Mouse (Mus musculus) midbrain, embryonic 13.5 days (tissue): ENCODE data around the gene Sfta2. TPM values are rescaled to one million over a fixed set of nuclear protein-coding genes. Genes with fewer than 3 reads are reported as not detected.

Source experiments
- ATAC-seq: fragments of 200-750 bp; cut with Nextera tagmentation; 2 replicates; pipeline ENCODE4 v1.8.0; 2017; ENCODE audit warnings: mild to moderate bottlenecking, moderate TSS enrichment, moderate library complexity
- H3K27ac ChIP-seq: fragments of 300-500 bp; sonication (generic); 2 replicates; pipeline ENCODE4 v1.5.1; 2015; ENCODE audit warnings: inconsistent platforms, mild to moderate bottlenecking, moderate library complexity
- H3K27me3 ChIP-seq: fragments of 300-500 bp; sonication (generic); 2 replicates; pipeline ENCODE4 v1.6.1; 2015; ENCODE audit warnings: mild to moderate bottlenecking, inconsistent platforms
- H3K36me3 ChIP-seq: fragments of 300-500 bp; sonication (generic); 2 replicates; pipeline ENCODE4 v1.6.1; 2015; ENCODE audit warnings: mild to moderate bottlenecking, inconsistent platforms
- H3K4me1 ChIP-seq: fragments of 300-500 bp; sonication (generic); replicated peaks from 2 replicates; pipeline ENCODE4 v1.6.1; 2015; ENCODE audit warnings: inconsistent platforms
- H3K4me2 ChIP-seq: fragments of 300-500 bp; sonication (generic); replicated peaks from 2 replicates; pipeline ENCODE4 v1.6.1; 2015; ENCODE audit warnings: moderate library complexity, mild to moderate bottlenecking, inconsistent platforms
- H3K4me3 ChIP-seq: fragments of 300-500 bp; sonication (generic); replicated peaks from 2 replicates; pipeline ENCODE4 v1.5.1; 2015; ENCODE audit warnings: mild to moderate bottlenecking, inconsistent platforms
- H3K9ac ChIP-seq: fragments of 300-500 bp; sonication (generic); replicated peaks from 2 replicates; pipeline ENCODE4 v1.6.1; 2015; ENCODE audit warnings: mild to moderate bottlenecking, inconsistent platforms
- H3K9me3 ChIP-seq: fragments of 300-500 bp; sonication (generic); 2 replicates; pipeline ENCODE4 v1.6.1; 2016; ENCODE audit warnings: mild to moderate bottlenecking, inconsistent platforms
- WGBS: fragments of 180-500 bp; shearing (Covaris S2); methylation state at CpG from one replicate; pipeline ENCODE4 v1.1.7; 2015; 5-methylcytosine and 5-hydroxymethylcytosine counted together
- polyA plus RNA-seq: library from polyadenylated mRNA; unstranded; fragments of >200 nt; fragmentation: Nextera tagmentation; extraction: Ambion mirVana; gene quantifications from 2 replicates; pipeline ENCODE4 v1.2.1, GENCODE M21; 2015

The Sfta2 gene
- polyA plus RNA-seq, 1 experiment from 2014 or later, result not detected

- Histone ChIP-seq H3K36me3 (no peaks in the 10 kb centered on the region), H3K27ac (no peak overlapping the region), H3K9ac (no peak overlapping the region), H3K9me3 (no peaks in the 10 kb centered on the region), H3K27me3 (no peaks in the 10 kb centered on the region), H3K4me2 (no peak overlapping the region), H3K4me3 (no peak overlapping the region), H3K4me1 (no peaks in the 10 kb centered on the region)
- no peak for ATAC-seq
- 95% methylated on average over 3 of the region's 3 CpGs for WGBS
Measured at GRCm38 (mm10) chr17:35597399-35597798, 4.0 kb upstream of the Sfta2 start.

- no peaks in the 10 kb centered on the region for H3K27me3 ChIP-seq
Measured at GRCm38 (mm10) chr17:35601736-35602354, 496 bp downstream of the Sfta2 start.

GRCm38 (mm10) chr17:35617127-35617526, 15.8 kb downstream of the Sfta2 start:
- no peak overlapping the region for H3K9ac ChIP-seq
- H3K9me3 ChIP-seq, result no peaks in the 10 kb centered on the region
- no peak overlapping the region for H3K4me2 ChIP-seq
- no peak overlapping the region for H3K27ac ChIP-seq
- ATAC-seq, result no peak
- 80% methylated on average over 4 of the region's 4 CpGs for WGBS
- no peaks in the 10 kb centered on the region for H3K36me3 ChIP-seq
- H3K4me3 ChIP-seq, result no peak overlapping the region
- no peaks in the 10 kb centered on the region for H3K27me3 ChIP-seq
- H3K4me1 ChIP-seq, result no peaks in the 10 kb centered on the region

More at GRCm38 (mm10) chr17:35601736-35602354, 496 bp downstream of the Sfta2 start:
- no peak overlapping the region for H3K27ac ChIP-seq
- no peaks in the 10 kb centered on the region for H3K4me1 ChIP-seq
- no peak overlapping the region for H3K4me3 ChIP-seq
- no peaks in the 10 kb centered on the region for H3K36me3 ChIP-seq
- WGBS, result 67% methylated on average over 8 of the region's 8 CpGs
- H3K4me2 ChIP-seq, result no peak overlapping the region
- ATAC-seq, result no peak
- no peaks in the 10 kb centered on the region; the same call in 1 of the 2 replicates for H3K9me3 ChIP-seq
- no peak overlapping the region for H3K9ac ChIP-seq

DNA sequence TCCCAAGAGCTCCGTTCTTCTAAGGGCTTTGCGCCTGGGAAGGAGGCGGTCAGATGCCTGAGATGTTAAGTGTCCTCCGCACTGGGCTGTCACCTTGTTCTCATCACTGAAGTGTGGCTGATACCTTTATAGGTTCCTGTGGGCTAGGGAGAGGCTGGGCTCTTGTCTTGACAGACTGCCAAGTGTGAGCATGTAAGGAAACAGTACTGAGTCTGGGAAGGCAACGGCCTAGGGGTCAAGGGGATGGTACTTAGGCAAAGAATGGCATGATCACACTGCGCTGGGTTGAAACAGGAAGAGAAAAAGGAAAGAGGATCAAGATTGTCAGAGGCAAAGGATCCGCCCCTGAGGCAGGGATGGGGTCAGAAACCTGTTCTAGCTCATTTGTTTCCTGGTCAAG, 25.2 kb downstream of the Sfta2 start, which contains the start of gene Gm9573:
Gm9573 (minus strand) TSS at position 101 of the 400 bp plus-strand sequence.
- Histone ChIP-seq H3K27me3 (no peaks in the 10 kb centered on the region), H3K36me3 (no peaks in the 10 kb centered on the region), H3K4me1 (no peaks in the 10 kb centered on the region), H3K9me3 (no peaks in the 10 kb centered on the region), H3K27ac (no peak within 1 kb of the TSS), H3K4me2 (no peak within 1 kb of the TSS), H3K4me3 (no peak within 1 kb of the TSS), H3K9ac (no peak within 1 kb of the TSS)
- WGBS, result 91% methylated on average over 7 of the region's 7 CpGs
- ATAC-seq, result no peak

- no peak for ATAC-seq
- Histone ChIP-seq H3K27me3 (peaks cover 10% of the 10 kb centered on the region), H3K36me3 (no peaks in the 10 kb centered on the region), H3K9ac (no peak overlapping the region), H3K9me3 (no peaks in the 10 kb centered on the region), H3K4me2 (no peak overlapping the region), H3K4me3 (no peak overlapping the region), H3K4me1 (no peaks in the 10 kb centered on the region), H3K27ac (no peak overlapping the region)
- 32% methylated on average over 1 of the region's 1 CpGs for WGBS
Measured at GRCm38 (mm10) chr17:35633992-35634391, 32.6 kb downstream of the Sfta2 start.

GRCm38 (mm10) chr17:35635202-35635601, 33.9 kb downstream of the Sfta2 start:
- Histone ChIP-seq H3K4me3 (no peak overlapping the region), H3K27me3 (peaks cover 10% of the 10 kb centered on the region), H3K27ac (no peak overlapping the region), H3K9ac (no peak overlapping the region), H3K36me3 (no peaks in the 10 kb centered on the region), H3K9me3 (no peaks in the 10 kb centered on the region), H3K4me1 (no peaks in the 10 kb centered on the region), H3K4me2 (no peak overlapping the region)
- WGBS, result 90% methylated on average over 2 of the region's 3 CpGs
- no peak for ATAC-seq

- WGBS, result 3% methylated on average over 15 of the region's 15 CpGs
- ATAC-seq, result peak; percentile 62
Measured at GRCm38 (mm10) chr17:35635699-35636111, 34.4 kb downstream of the Sfta2 start.

DNA sequence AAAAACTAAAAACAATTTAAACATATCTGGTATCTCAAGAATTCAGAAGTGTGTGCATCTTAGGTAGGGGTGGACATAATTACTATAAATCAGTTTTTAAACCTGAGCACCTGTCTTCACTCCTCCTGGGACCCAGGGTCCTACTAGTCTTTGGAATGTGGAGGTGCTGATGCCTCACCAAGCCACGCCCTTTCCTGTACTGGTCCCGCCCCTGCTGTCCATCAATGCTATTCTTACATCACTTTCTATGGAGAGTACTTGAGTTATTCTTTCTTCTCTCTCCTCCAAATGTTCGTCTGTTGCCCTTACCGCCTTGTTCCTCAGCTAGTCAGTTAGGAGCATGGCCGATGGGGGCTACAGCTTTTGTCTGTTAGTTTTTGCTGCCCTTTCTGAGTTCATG, 35.0 kb downstream of the Sfta2 start:
- WGBS, result 44% methylated on average over 5 of the region's 5 CpGs
- Histone ChIP-seq H3K36me3 (no peaks in the 10 kb centered on the region), H3K27ac (no peak overlapping the region), H3K27me3 (peaks cover 10% of the 10 kb centered on the region), H3K9me3 (no peaks in the 10 kb centered on the region), H3K4me2 (0 out of 2 replicates have a peak overlapping the region, but pooled peaks have one; percentile 62), H3K9ac (no peak overlapping the region), H3K4me3 (no peak overlapping the region), H3K4me1 (no peaks in the 10 kb centered on the region)
- ATAC-seq, result no peak

More at GRCm38 (mm10) chr17:35635699-35636111, 34.4 kb downstream of the Sfta2 start:
- H3K4me2 ChIP-seq, result peak overlapping the region; percentile 62
- no peaks in the 10 kb centered on the region for H3K4me1 ChIP-seq
- H3K9me3 ChIP-seq, result no peaks in the 10 kb centered on the region
- H3K9ac ChIP-seq, result peak overlapping the region; percentile 56
- peak overlapping the region; percentile 37 for H3K4me3 ChIP-seq
- no peaks in the 10 kb centered on the region for H3K36me3 ChIP-seq
- H3K27ac ChIP-seq, result no peak overlapping the region
- H3K27me3 ChIP-seq, result peaks cover 10% of the 10 kb centered on the region

GRCm38 (mm10) chr17:35638475-35639190, 37.3 kb downstream of the Sfta2 start:
- peak; percentile 84 for ATAC-seq
- no peak overlapping the region for H3K9ac ChIP-seq
- H3K4me1 ChIP-seq, result no peaks in the 10 kb centered on the region
- H3K27ac ChIP-seq, result no peak overlapping the region
- no peak overlapping the region for H3K4me3 ChIP-seq
- 25% methylated on average over 14 of the region's 14 CpGs for WGBS
- H3K27me3 ChIP-seq, result peaks cover 10% of the 10 kb centered on the region
- no peaks in the 10 kb centered on the region for H3K36me3 ChIP-seq
- no peaks in the 10 kb centered on the region for H3K9me3 ChIP-seq
- H3K4me2 ChIP-seq, result peak overlapping the region; percentile 33

DNA sequence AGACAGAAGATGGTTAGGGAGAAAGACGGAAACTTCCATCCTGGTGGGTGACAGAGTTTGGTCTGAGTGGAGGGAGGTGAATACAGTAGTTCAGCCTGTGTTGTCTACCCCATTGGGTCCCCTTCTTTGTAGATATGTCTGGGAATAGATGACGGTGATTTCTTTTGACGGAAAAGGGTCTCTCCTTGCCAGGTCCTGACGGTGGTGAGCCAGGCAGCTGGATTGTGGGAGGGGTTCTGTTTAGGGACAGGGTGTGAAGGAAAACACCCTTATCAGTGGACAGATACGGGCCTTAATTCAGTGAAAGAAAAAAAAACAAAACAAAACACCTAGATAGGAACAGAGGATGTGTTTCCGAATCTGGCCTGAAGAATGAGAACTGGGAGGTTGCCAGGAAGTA, 38.0 kb downstream of the Sfta2 start:
- no peak overlapping the region for H3K9ac ChIP-seq
- H3K9me3 ChIP-seq, result no peaks in the 10 kb centered on the region
- H3K27ac ChIP-seq, result no peak overlapping the region
- H3K4me1 ChIP-seq, result no peaks in the 10 kb centered on the region
- peaks cover 10% of the 10 kb centered on the region for H3K27me3 ChIP-seq
- no peak overlapping the region for H3K4me2 ChIP-seq
- no peak for ATAC-seq
- H3K36me3 ChIP-seq, result no peaks in the 10 kb centered on the region
- WGBS, result 92% methylated on average over 6 of the region's 6 CpGs
- H3K4me3 ChIP-seq, result no peak overlapping the region

- no peak within 1 kb of the TSS for H3K9ac ChIP-seq
- H3K27ac ChIP-seq, result no peak within 1 kb of the TSS
- no peak within 1 kb of the TSS for H3K4me2 ChIP-seq
- H3K4me3 ChIP-seq, result no peak within 1 kb of the TSS
- no peaks in the 10 kb centered on the region for H3K27me3 ChIP-seq
- ATAC-seq, result no peak
- no peaks in the 10 kb centered on the region for H3K9me3 ChIP-seq
- 72% methylated on average over 13 of the region's 13 CpGs for WGBS
- H3K4me1 ChIP-seq, result no peaks in the 10 kb centered on the region
- H3K36me3 ChIP-seq, result no peaks in the 10 kb centered on the region
Measured at GRCm38 (mm10) chr17:35643609-35644236, 42.4 kb downstream of the Sfta2 start, which contains the start of gene Mucl3. Gene Mucl3, minus strand, starts transcription at chr17:35643695.

DNA sequence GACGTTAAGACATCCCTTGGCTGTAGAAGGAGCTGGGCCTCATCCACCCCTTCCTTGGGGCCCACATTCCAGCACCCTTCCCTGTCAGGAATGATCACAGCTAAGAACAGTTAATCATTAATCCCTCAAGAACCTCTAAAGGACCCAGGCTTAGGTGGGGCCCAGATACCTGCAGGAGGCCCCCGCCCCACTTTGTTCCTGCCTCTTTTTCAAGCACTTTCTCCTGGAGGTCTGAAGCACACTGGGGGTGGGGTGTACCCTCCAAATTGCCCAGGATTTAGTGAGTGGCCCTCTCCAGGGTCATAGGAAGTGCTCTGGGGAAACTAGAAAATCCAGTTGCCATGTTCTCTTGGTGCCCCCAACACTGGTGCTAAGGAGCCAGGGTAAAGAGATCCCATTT, 48.1 kb downstream of the Sfta2 start:
- Histone ChIP-seq H3K27ac (no peak overlapping the region), H3K36me3 (no peaks in the 10 kb centered on the region), H3K9ac (no peak overlapping the region), H3K4me1 (no peaks in the 10 kb centered on the region), H3K27me3 (0 out of 2 replicates have a peak, but pooled peaks cover 2% of the 10 kb centered on the region), H3K9me3 (no peaks in the 10 kb centered on the region), H3K4me3 (no peak overlapping the region), H3K4me2 (no peak overlapping the region)
- WGBS, result 77% methylated on average over 2 of the region's 2 CpGs
- ATAC-seq, result no peak
